Mouse (Mus musculus) cerebellum, adult 2 months (tissue): Measurements from ENCODE around the gene Eif4e3.

Experiments
- CTCF ChIP-seq: fragments of 200-500 bp; IDR thresholded peaks from 2 replicates; pipeline ENCODE4 v1.5.1; 2011; ENCODE audit warnings: low read depth, mild to moderate bottlenecking, control low read depth, low read length, moderate library complexity, borderline replicate concordance; ENCODE audit not compliant: insufficient read depth
- POLR2A ChIP-seq: fragments of 200-500 bp; IDR thresholded peaks from 2 replicates; pipeline ENCODE4 v1.6.1; 2011; ENCODE audit warnings: low read length, control low read depth, borderline replicate concordance; ENCODE audit not compliant: insufficient read depth

GRCm38 (mm10) chr6:99691666-99692205, 25.2 kb upstream of the Eif4e3 start:
- TF ChIP-seq CTCF (no peak), POLR2A (no peak)
